24 mouse cellular contexts compared by ENCODE assay signal in genomic region chr19:12695590-12695989, GRCm38 (mm10). TPM values are rescaled to one million over a fixed set of nuclear protein-coding genes. Genes with fewer than 3 reads are reported as not detected.
DNase-seq lines count a peak whose midpoint lies in the region; ATAC-seq lines count a peak whose summit lies in the region.
"Had no signal": no experiment of that assay in that cellular context is flagged by ENCODE, and none has a peak within 500 bp of the region (broad histone marks: within the 10 kb centered on the region; RNA-seq: fewer than 3 reads in every experiment).

Keg1 (plus strand) TSS chr19:12695786.

- no peak within 1 kb of the TSS for H3K9ac ChIP-seq in liver, embryonic 16.5 days (ENCODE audit: low read depth, low read length)
- no peak within 1 kb of the TSS for H3K9ac ChIP-seq in liver, embryonic 12.5 days
- no peak within 1 kb of the TSS for H3K9ac ChIP-seq in kidney, embryonic 16.5 days (replicated peaks; ENCODE audit: low read length)
- H3K9ac ChIP-seq: embryonic facial prominence, embryonic 13.5 days; forebrain, embryonic 12.5 days had no signal

- H3K27ac ChIP-seq in liver, embryonic 16.5 days (ENCODE audit: low read length), result no peak within 1 kb of the TSS
- H3K27ac ChIP-seq in liver, embryonic 12.5 days, result no peak within 1 kb of the TSS
- no peak within 1 kb of the TSS for H3K27ac ChIP-seq in kidney, embryonic 16.5 days (ENCODE audit: low read length)
- H3K27ac ChIP-seq: embryonic facial prominence, embryonic 13.5 days; forebrain, embryonic 12.5 days; heart, embryonic 10.5 days had no signal

- no peak within 1 kb of the TSS for H3K4me2 ChIP-seq in liver, embryonic 16.5 days (ENCODE audit: low read depth, low read length)
- no peak within 1 kb of the TSS for H3K4me2 ChIP-seq in liver, embryonic 12.5 days
- H3K4me2 ChIP-seq in kidney, embryonic 16.5 days (replicated peaks; ENCODE audit: low read depth, low read length), result no peak within 1 kb of the TSS
- H3K4me2 ChIP-seq: embryonic facial prominence, embryonic 13.5 days; forebrain, embryonic 12.5 days had no signal

- 39% methylated on average over 3 of the region's 3 CpGs for WGBS in liver, embryonic 16.5 days (ENCODE audit: insufficient replicate concordance)
- WGBS in liver, embryonic 12.5 days (ENCODE audit: insufficient replicate concordance), result 56% methylated on average over 3 of the region's 3 CpGs
- WGBS in kidney, embryonic 16.5 days, result 70% methylated on average over 3 of the region's 3 CpGs

- H3K4me3 ChIP-seq in liver, embryonic 16.5 days (ENCODE audit: low read depth, low read length), result no peak within 1 kb of the TSS
- no peak within 1 kb of the TSS for H3K4me3 ChIP-seq in liver, embryonic 12.5 days
- H3K4me3 ChIP-seq in kidney, embryonic 16.5 days (ENCODE audit: low read length), result peak within 1 kb of the TSS; percentile 29
- H3K4me3 ChIP-seq: embryonic facial prominence, embryonic 13.5 days; forebrain, embryonic 12.5 days; heart, embryonic 10.5 days had no signal

- H3K36me3 ChIP-seq in liver, embryonic 16.5 days (ENCODE audit: control insufficient read depth, insufficient read depth), result no peaks in the 10 kb centered on the region
- no peaks in the 10 kb centered on the region for H3K36me3 ChIP-seq in liver, embryonic 12.5 days
- no peaks in the 10 kb centered on the region for H3K36me3 ChIP-seq in kidney, embryonic 16.5 days (ENCODE audit: insufficient read depth, low read length)
- H3K36me3 ChIP-seq: embryonic facial prominence, embryonic 13.5 days; forebrain, embryonic 12.5 days; heart, embryonic 10.5 days had no signal

- H3K27me3 ChIP-seq in liver, embryonic 16.5 days (ENCODE audit: control insufficient read depth, insufficient read depth, low read depth, low read length), result no peaks in the 10 kb centered on the region
- H3K27me3 ChIP-seq in liver, embryonic 12.5 days (replicated peaks), result no peaks in the 10 kb centered on the region
- no peaks in the 10 kb centered on the region for H3K27me3 ChIP-seq in kidney, embryonic 16.5 days (ENCODE audit: insufficient read depth, low read length)
- H3K27me3 ChIP-seq: CH12.LX; embryonic facial prominence, embryonic 13.5 days; forebrain, embryonic 12.5 days had no signal

- DNase-seq in kidney, adult 8-10 months, result peak; percentile 37 to 82
- DNase-seq in kidney, postnatal 10 days, result no peak
- no peak for DNase-seq in ovary, adult 18-20 months (ENCODE audit: low spot score)
- no peak for DNase-seq in right cerebral cortex, postnatal 25 days
- DNase-seq: adrenal gland, postnatal 14 days; cerebellum, adult 18-20 months; cerebellum, adult 9-11 months; cerebellum, postnatal 36 days; gastrocnemius, postnatal 10 days; heart, adult 18-20 months; heart, postnatal 10 days; heart, postnatal 4 days had no signal

- peak; percentile 35; the same call in 1 of the 2 replicates for ATAC-seq in liver, embryonic 16.5 days (ENCODE audit: low read depth)
- ATAC-seq in liver, embryonic 12.5 days, result no peak
- peak; percentile 65; the same call in 1 of the 2 replicates for ATAC-seq in kidney, embryonic 16.5 days (ENCODE audit: low FRiP score, low TSS enrichment)
- ATAC-seq: activated CD4-positive, CD25-positive, alpha-beta regulatory T cell, adult 4 months; forebrain, embryonic 16.5 days; Patski had no signal

- no peaks in the 10 kb centered on the region for H3K4me1 ChIP-seq in liver, embryonic 16.5 days (ENCODE audit: control insufficient read depth, low read depth, low read length)
- H3K4me1 ChIP-seq in liver, embryonic 12.5 days, result no peaks in the 10 kb centered on the region
- no peaks in the 10 kb centered on the region for H3K4me1 ChIP-seq in kidney, embryonic 16.5 days (ENCODE audit: insufficient read depth, low read length)
- H3K4me1 ChIP-seq: embryonic facial prominence, embryonic 13.5 days; forebrain, embryonic 12.5 days; heart, embryonic 10.5 days had no signal

- no peaks in the 10 kb centered on the region for H3K9me3 ChIP-seq in liver, embryonic 16.5 days (replicated peaks; ENCODE audit: control insufficient read depth, low read length)
- H3K9me3 ChIP-seq in liver, embryonic 12.5 days (replicated peaks), result no peaks in the 10 kb centered on the region
- no peaks in the 10 kb centered on the region for H3K9me3 ChIP-seq in kidney, embryonic 16.5 days (ENCODE audit: low read length)
- H3K9me3 ChIP-seq: embryonic facial prominence, embryonic 13.5 days; forebrain, embryonic 12.5 days; heart, embryonic 10.5 days had no signal

RNA-seq across cellular contexts. Expression of gene Keg1, which starts in this region (rescaled TPM):
- 7.1 and 9.5 TPM in 2 replicates for polyA plus RNA-seq in liver, embryonic 16.5 days (2015; fragmentation: Nextera tagmentation; extraction: Ambion mirVana)
- 0.38 and 0.44 TPM in 2 replicates for polyA plus RNA-seq in liver, embryonic 12.5 days (2016; fragmentation: Nextera tagmentation; extraction: Ambion mirVana)
- polyA plus RNA-seq in kidney, embryonic 16.5 days (2015; fragmentation: Nextera tagmentation; extraction: Ambion mirVana), result 87.0 and 88.0 TPM in 2 replicates
- polyA plus RNA-seq: activated CD4-positive, CD25-positive, alpha-beta regulatory T cell, adult 4 months; embryonic facial prominence, embryonic 13.5 days; forebrain, embryonic 12.5 days; forebrain, embryonic 16.5 days; frontal cortex, adult 2 months; heart, embryonic 10.5 days; heart, embryonic 14.5 days had no signal

Comparison
In these comparisons a context has a peak if more than half of its experiments do, and no peak if none do; other contexts are left out.
1. DNase-seq: peak in kidney, adult 8-10 months (2 of 2); none in kidney, postnatal 10 days (single experiment), ovary, adult 18-20 months (single experiment) and right cerebral cortex, postnatal 25 days (single experiment).